Mouse (Mus musculus): ENCODE results near the gene Ubr3. TPM values are rescaled to one million over a fixed set of nuclear protein-coding genes. Genes with fewer than 3 reads are reported as not detected.

Gene Ubr3
- total RNA-seq (2012; rRNA removed) = 64.3 and 64.6 TPM in 2 replicates

GRCm38 (mm10) chr2:69897039-69897617 lies at the start of gene Ubr3:
Ubr3 (plus strand) TSS chr2:69897246.
- peak; percentile 85 for DNase-seq (ENCODE audit: low read depth, low spot score)
- Histone ChIP-seq H3K9ac (ENCODE audit: insufficient read depth, low read depth, low read length, poor library complexity, severe bottlenecking) (peak within 1 kb of the TSS; percentile 97), H3K9me3 (ENCODE audit: control insufficient read depth, insufficient read depth, low read depth, low read length) (no peaks in the 10 kb centered on the region), H3K27ac (ENCODE audit: insufficient read depth, low read depth, low read length, poor library complexity, severe bottlenecking) (peak within 1 kb of the TSS; percentile 54; the same call in 1 of the 2 replicates), H3K4me1 (ENCODE audit: control insufficient read depth in 2 of 2, insufficient read depth in 2 of 2, low read length in 2 of 2, poor library complexity in 1 of 2) (peaks cover 12 to 16% of the 10 kb centered on the region in 2 experiments), H3K4me3 (ENCODE audit: insufficient read depth in 1 of 2, low read depth in 1 of 2, low read length in 2 of 2, poor library complexity in 1 of 2, severe bottlenecking in 1 of 2) (peak within 1 kb of the TSS; percentile 91 to 98), H3K36me3 (ENCODE audit: control insufficient read depth, insufficient read depth, low read length, poor library complexity, severe bottlenecking) (no peaks in the 10 kb centered on the region)
- in situ Hi-C loops (cut with MboI; ENCODE audit: low sequenced_read_pairs in 2 of 2, unreplicated experiment in 2 of 2) = no loop called here
- TF ChIP-seq HCFC1 (IDR thresholded peaks at IDR 0.05; ENCODE audit: borderline replicate concordance, insufficient read depth, low read length) = no peak; the same call in 1 of the 2 replicates
- peak; percentile 98 for TF ChIP-seq CHD2 (IDR thresholded peaks at IDR 0.05; ENCODE audit: low read depth, low read length)
- TF ChIP-seq ZNF384 (IDR thresholded peaks at IDR 0.05; ENCODE audit: low read depth, low read length) = no peak

DNA sequence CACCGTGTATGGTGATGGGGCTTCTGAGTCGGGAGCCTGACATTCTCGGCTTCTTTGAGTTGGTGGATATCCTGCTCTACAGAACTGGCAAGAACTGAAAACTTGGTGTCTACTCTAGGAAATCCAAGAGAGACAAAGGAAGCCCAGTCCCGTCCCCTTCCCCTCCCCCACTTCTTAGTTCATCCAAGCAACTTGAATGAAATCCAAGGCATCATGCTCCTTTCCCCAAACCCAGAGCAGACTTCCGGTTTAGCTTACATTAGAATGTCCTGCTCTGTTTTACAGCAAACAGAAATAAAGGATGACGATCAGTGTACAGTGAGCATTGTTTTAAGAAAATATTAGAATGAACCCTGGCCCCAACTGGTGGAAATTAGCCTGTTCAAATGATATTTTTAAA lies 47.8 kb upstream of the Ubr3 start:
- no peaks in the 10 kb centered on the region for H3K36me3 ChIP-seq (ENCODE audit: control insufficient read depth, insufficient read depth, low read length, poor library complexity, severe bottlenecking)
- TF ChIP-seq MAFK (IDR thresholded peaks at IDR 0.05; ENCODE audit: insufficient read depth, low read depth, low read length) = no peak
- no peak for TF ChIP-seq ZC3H11A (IDR thresholded peaks at IDR 0.05; ENCODE audit: borderline replicate concordance, low read depth, low read length)
- no peak for TF ChIP-seq ZNF384 (IDR thresholded peaks at IDR 0.05; ENCODE audit: low read depth, low read length)
- TF ChIP-seq CHD2 (IDR thresholded peaks at IDR 0.05; ENCODE audit: low read depth, low read length) = no peak
- no peak for TF ChIP-seq HCFC1 (IDR thresholded peaks at IDR 0.05; ENCODE audit: borderline replicate concordance, insufficient read depth, low read length)
- in situ Hi-C loops (cut with MboI; ENCODE audit: low sequenced_read_pairs in 2 of 2, unreplicated experiment in 2 of 2) = no loop called here
- no peak for DNase-seq (ENCODE audit: low read depth, low spot score)
- H3K27ac ChIP-seq (ENCODE audit: insufficient read depth, low read depth, low read length, poor library complexity, severe bottlenecking) = no peak overlapping the region
- H3K9me3 ChIP-seq (ENCODE audit: control insufficient read depth, insufficient read depth, low read depth, low read length) = no peaks in the 10 kb centered on the region
- no peak overlapping the region for H3K9ac ChIP-seq (ENCODE audit: insufficient read depth, low read depth, low read length, poor library complexity, severe bottlenecking)
- H3K4me3 ChIP-seq (ENCODE audit: insufficient read depth in 1 of 2, low read depth in 1 of 2, low read length in 2 of 2, poor library complexity in 1 of 2, severe bottlenecking in 1 of 2) = no peak overlapping the region
- H3K4me1 ChIP-seq (ENCODE audit: control insufficient read depth in 2 of 2, insufficient read depth in 2 of 2, low read length in 2 of 2, poor library complexity in 1 of 2) = no peaks in the 10 kb centered on the region; a peak in 1 of 4 replicates

- Histone ChIP-seq H3K4me3 (ENCODE audit: insufficient read depth in 1 of 2, low read depth in 1 of 2, low read length in 2 of 2, poor library complexity in 1 of 2, severe bottlenecking in 1 of 2) (no peak overlapping the region), H3K36me3 (ENCODE audit: control insufficient read depth, insufficient read depth, low read length, poor library complexity, severe bottlenecking) (no peaks in the 10 kb centered on the region), H3K9me3 (ENCODE audit: control insufficient read depth, insufficient read depth, low read depth, low read length) (no peaks in the 10 kb centered on the region), H3K9ac (ENCODE audit: insufficient read depth, low read depth, low read length, poor library complexity, severe bottlenecking) (no peak overlapping the region), H3K4me1 (ENCODE audit: control insufficient read depth in 2 of 2, insufficient read depth in 2 of 2, low read length in 2 of 2, poor library complexity in 1 of 2) (no peaks in the 10 kb centered on the region; a peak in 1 of 4 replicates), H3K27ac (ENCODE audit: insufficient read depth, low read depth, low read length, poor library complexity, severe bottlenecking) (no peak overlapping the region)
- no peak for DNase-seq (ENCODE audit: low read depth, low spot score)
- in situ Hi-C loops (cut with MboI; ENCODE audit: low sequenced_read_pairs in 2 of 2, unreplicated experiment in 2 of 2) = no loop called here
- TF ChIP-seq MAFK (IDR thresholded peaks at IDR 0.05; ENCODE audit: insufficient read depth, low read depth, low read length) (no peak), CHD2 (IDR thresholded peaks at IDR 0.05; ENCODE audit: low read depth, low read length) (no peak)
Measured at GRCm38 (mm10) chr2:69851427-69852058, 45.5 kb upstream of the Ubr3 start.

GRCm38 (mm10) chr2:69856392-69856791 lies 40.7 kb upstream of the Ubr3 start:
- no peak for DNase-seq (ENCODE audit: low read depth, low spot score)
- Histone ChIP-seq H3K27ac (ENCODE audit: insufficient read depth, low read depth, low read length, poor library complexity, severe bottlenecking) (no peak overlapping the region), H3K4me3 (ENCODE audit: insufficient read depth in 1 of 2, low read depth in 1 of 2, low read length in 2 of 2, poor library complexity in 1 of 2, severe bottlenecking in 1 of 2) (no peak overlapping the region), H3K36me3 (ENCODE audit: control insufficient read depth, insufficient read depth, low read length, poor library complexity, severe bottlenecking) (no peaks in the 10 kb centered on the region), H3K4me1 (ENCODE audit: control insufficient read depth in 2 of 2, insufficient read depth in 2 of 2, low read length in 2 of 2, poor library complexity in 1 of 2) (peaks cover 0 to 1% of the 10 kb centered on the region in 2 experiments; a peak in 1 of 4 replicates), H3K9ac (ENCODE audit: insufficient read depth, low read depth, low read length, poor library complexity, severe bottlenecking) (no peak overlapping the region), H3K9me3 (ENCODE audit: control insufficient read depth, insufficient read depth, low read depth, low read length) (no peaks in the 10 kb centered on the region)
- in situ Hi-C loops (cut with MboI; ENCODE audit: low sequenced_read_pairs in 2 of 2, unreplicated experiment in 2 of 2) = no loop called here
- TF ChIP-seq CHD2 (IDR thresholded peaks at IDR 0.05; ENCODE audit: low read depth, low read length) = no peak
- TF ChIP-seq MAFK (IDR thresholded peaks at IDR 0.05; ENCODE audit: insufficient read depth, low read depth, low read length) = no peak
- no peak for TF ChIP-seq HCFC1 (IDR thresholded peaks at IDR 0.05; ENCODE audit: borderline replicate concordance, insufficient read depth, low read length)
- TF ChIP-seq ZC3H11A (IDR thresholded peaks at IDR 0.05; ENCODE audit: borderline replicate concordance, low read depth, low read length) = no peak
- TF ChIP-seq ZNF384 (IDR thresholded peaks at IDR 0.05; ENCODE audit: low read depth, low read length) = no peak
